Mouse (Mus musculus) adrenal gland (tissue): Measurements from ENCODE around the gene 9430015G10Rik.

Experiments used
- intact Hi-C: fragments of 180-260 bp; cut with DNase I; formaldehyde crosslinking; loops from one replicate; pipeline ENCODE4 v1.15.1; 2025

9430015G10Rik gene

GRCm38 (mm10) chr4:156168611-156169010, 58.8 kb downstream of the 9430015G10Rik start:
- intact Hi-C loops, result no loop called here

- intact Hi-C loops, result no loop called here
Measured at GRCm38 (mm10) chr4:156169129-156169528, 59.3 kb downstream of the 9430015G10Rik start.

- intact Hi-C loops, result no loop called here
Measured at GRCm38 (mm10) chr4:156171828-156172227, 62.0 kb downstream of the 9430015G10Rik start.
